Mouse (Mus musculus) myocyte (in vitro differentiated cells): Measurements from ENCODE around the gene Ric3.

Experiments used
- CEBPB ChIP-seq: IDR thresholded peaks from 2 replicates; pipeline ENCODE4 v1.6.1; 2011; ENCODE audit warnings: mild to moderate bottlenecking, moderate library complexity; ENCODE audit not compliant: poor library complexity, insufficient read depth, severe bottlenecking
- MAX ChIP-seq: IDR thresholded peaks from one replicate; pipeline ENCODE4 v1.6.1; 2011; ENCODE audit warnings: low read depth, mild to moderate bottlenecking, control low read depth
- MYOD1 ChIP-seq, 3 experiments: IDR thresholded peaks; one replicate each; pipeline ENCODE4 v1.6.1; 2011; ENCODE audit warnings: control low read depth in 2 of 3, low read depth in 2 of 3, mild to moderate bottlenecking in 2 of 3, moderate library complexity in 1 of 3; ENCODE audit not compliant: insufficient read length in 2 of 3, control insufficient read depth in 1 of 3
- MYOG ChIP-seq, 3 experiments: IDR thresholded peaks; one replicate each; pipeline ENCODE4 v1.6.1; 2011; ENCODE audit warnings: control low read depth in 2 of 3, low read depth in 2 of 3, mild to moderate bottlenecking in 2 of 3; ENCODE audit not compliant: insufficient read length in 2 of 3, control insufficient read depth in 1 of 3, insufficient read depth in 1 of 3
- POLR2A ChIP-seq: IDR thresholded peaks from one replicate; pipeline ENCODE4 v1.6.1; 2011; ENCODE audit warnings: low read depth, mild to moderate bottlenecking, control low read depth, moderate library complexity; ENCODE audit not compliant: insufficient read length
- POLR2AphosphoS2 ChIP-seq: IDR thresholded peaks from one replicate; pipeline ENCODE4 v1.6.1; 2011; ENCODE audit warnings: low read depth, control low read depth; ENCODE audit not compliant: insufficient read length
- REST ChIP-seq: IDR thresholded peaks from one replicate; pipeline ENCODE4 v1.6.1; 2011; ENCODE audit warnings: mild to moderate bottlenecking, control low read depth, moderate library complexity; ENCODE audit not compliant: insufficient read depth, insufficient read length
- SRF ChIP-seq: IDR thresholded peaks from one replicate; pipeline ENCODE4 v1.6.1; 2011; ENCODE audit warnings: low read depth; ENCODE audit not compliant: control insufficient read depth, insufficient read length
- TCF12 ChIP-seq: IDR thresholded peaks from one replicate; pipeline ENCODE4 v1.6.1; 2011; ENCODE audit warnings: mild to moderate bottlenecking, control low read depth; ENCODE audit not compliant: poor library complexity, insufficient read depth, severe bottlenecking
- TCF3 ChIP-seq: IDR thresholded peaks from one replicate; pipeline ENCODE4 v1.6.1; 2011; ENCODE audit warnings: low read depth, control low read depth; ENCODE audit not compliant: insufficient read length
- USF1 ChIP-seq: IDR thresholded peaks from one replicate; pipeline ENCODE4 v1.6.1; 2011; ENCODE audit warnings: low read depth, mild to moderate bottlenecking, control low read depth, moderate library complexity

GRCm38 (mm10) chr7:109059536-109059935 lies 23.6 kb downstream of the Ric3 start:
- TF ChIP-seq MYOD1 (IDR thresholded peaks at IDR 0.05; ENCODE audit: control insufficient read depth in 1 of 3, insufficient read length in 2 of 3, low read depth in 2 of 3) (no peak), POLR2AphosphoS2 (no peak), SRF (no peak), POLR2A (no peak), USF1 (no peak), MYOG (IDR thresholded peaks at IDR 0.05; ENCODE audit: control insufficient read depth in 1 of 3, insufficient read depth in 1 of 3, insufficient read length in 2 of 3, low read depth in 2 of 3) (no peak), MAX (no peak), TCF12 (no peak), REST (no peak), TCF3 (no peak), CEBPB (no peak)
